Mouse (Mus musculus) frontal cortex, postnatal 14 days (tissue): ENCODE results near the gene A030003K21Rik.
"Not testable (repeated sequence)": the region's sequence is repeated elsewhere in the genome, so short reads cannot be mapped to it uniquely, and the experiment has no call there.

Experiments used
- DNase-seq, 2 experiments: peaks; one replicate each; pipeline ENCODE4 v3.0.0; 2022; ENCODE audit warnings: low spot score in 2 of 2

Gene A030003K21Rik

DNA sequence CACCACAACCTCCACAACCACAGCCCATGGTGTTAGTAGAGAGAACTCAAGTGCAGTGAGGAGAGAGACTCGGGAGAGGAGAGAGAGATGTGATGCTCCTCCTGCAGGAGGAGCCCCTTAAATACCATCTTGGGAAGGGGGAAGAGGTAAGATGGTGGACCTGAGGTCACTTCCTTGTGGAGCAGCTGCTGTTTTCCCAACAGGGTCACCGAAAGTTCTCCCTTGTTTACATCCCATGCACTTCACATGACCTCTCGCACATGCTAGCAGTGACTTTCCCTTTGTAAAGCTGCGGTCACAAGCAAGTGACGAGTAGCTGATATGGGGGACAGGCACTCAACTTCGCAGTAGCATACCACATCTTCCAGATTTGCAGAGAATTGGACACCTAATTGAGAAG is at the start of gene A030003K21Rik:
A030003K21Rik (minus strand) TSS at position 94 of the 400 bp plus-strand sequence.
- DNase-seq: not testable (repeated sequence)

DNA sequence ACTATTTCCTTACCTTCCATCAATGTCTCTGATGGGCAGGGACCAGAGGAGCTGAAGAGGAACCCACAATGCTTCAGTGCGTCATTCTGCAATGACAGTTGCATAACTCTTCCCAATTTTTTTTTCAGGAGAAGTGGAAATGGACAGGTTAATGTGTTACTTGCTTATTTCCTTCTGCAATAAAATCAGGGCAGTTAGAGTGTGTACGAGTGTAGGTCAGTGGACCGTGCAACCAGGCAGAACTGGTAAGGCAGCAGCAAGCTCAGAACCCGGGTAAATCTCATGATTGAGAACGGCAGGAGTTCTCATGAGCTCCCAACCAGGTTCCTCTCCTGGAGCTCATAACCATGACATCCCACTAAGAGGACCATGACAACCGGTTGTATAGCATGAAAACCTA is 48.9 kb upstream of the A030003K21Rik start:
- DNase-seq: no peak

DNA sequence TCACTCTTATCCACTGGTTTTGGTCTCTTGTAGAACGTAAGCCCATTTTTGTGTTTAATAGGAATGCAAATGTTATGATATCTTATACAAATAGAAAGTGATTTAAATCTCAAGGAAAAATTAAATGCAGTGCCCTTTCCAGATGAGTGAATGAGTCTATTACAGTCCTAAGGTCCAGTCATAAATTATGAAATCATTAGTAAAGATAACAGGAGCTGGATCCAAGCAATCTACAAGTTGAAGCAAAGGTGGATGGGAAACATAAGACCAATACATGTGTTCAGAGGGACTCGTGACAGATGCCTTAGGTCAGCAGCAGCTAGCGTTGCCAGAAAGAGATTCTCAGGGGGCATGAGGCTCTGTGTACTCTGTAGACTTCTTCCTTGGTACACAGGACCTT is 48.4 kb upstream of the A030003K21Rik start:
- DNase-seq: no peak

DNA sequence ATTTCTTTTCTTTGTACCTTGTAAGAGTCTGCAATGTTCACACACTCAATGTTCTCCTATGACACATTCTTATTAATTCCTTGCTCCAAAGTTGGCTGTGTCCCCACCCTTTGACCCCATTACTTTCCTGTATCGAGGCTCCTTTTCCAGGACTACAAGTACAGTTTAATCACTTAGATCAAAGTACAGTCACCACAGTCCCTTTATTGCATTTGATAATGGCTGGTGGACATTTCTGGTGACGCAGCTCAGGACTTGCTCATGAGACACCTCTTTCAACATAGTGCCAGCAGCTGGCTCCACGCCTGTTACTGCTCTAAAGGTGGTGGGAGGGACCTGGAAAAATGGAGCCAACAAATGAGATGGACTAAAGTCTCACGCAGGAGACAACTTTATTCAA is 47.9 kb upstream of the A030003K21Rik start:
- DNase-seq: no peak

DNA sequence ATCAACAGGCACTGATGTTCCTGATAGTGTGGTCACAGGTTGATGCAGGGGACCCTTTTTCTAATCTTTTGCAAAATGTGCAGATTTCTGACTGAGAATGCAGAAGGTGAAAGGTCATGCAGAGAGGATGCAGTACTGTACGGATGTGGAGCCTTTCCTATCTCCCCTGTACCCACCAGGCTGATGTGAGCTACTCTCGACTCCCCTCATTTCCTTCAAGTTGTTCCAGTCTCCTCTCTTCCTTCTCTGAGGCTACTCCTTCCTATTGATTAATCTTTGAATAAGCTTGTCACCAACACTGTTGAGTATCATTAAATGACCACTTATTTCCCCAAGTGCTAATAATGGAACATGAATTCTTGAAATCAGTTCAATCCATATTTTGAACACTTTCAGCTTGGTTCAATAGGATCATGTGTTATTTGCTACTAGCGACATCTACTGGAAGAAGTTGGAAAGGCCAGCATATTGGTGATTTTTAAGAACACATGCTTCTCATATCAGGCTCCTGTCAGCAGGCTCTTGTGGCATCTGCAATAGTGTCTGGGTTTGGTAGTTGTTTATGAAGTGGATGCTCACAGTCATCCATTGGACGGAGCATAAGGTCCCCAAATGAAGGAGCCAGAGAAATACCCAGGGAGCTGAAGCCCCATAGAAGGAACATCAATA is 44.5 kb upstream of the A030003K21Rik start:
- DNase-seq: no peak

DNA sequence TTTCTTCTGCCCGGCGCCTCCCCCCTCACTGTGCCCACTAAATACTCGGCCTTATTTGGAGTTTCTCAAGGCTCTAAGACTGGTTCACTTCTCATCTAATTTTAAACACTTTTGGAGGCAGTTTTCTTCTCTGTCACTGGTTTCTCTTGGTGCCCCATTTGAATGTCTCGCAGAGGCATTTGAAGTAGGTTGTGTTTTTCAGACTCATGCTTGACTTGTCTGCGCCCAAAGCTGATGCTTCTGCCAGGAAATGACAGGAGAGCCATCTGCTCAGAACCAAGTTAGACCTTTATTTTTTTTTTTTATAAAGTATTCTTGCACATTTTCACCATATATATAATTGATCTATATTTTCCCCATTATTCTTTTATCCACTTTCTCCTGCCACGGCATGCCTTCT is 43.5 kb upstream of the A030003K21Rik start:
- no peak for DNase-seq

DNA sequence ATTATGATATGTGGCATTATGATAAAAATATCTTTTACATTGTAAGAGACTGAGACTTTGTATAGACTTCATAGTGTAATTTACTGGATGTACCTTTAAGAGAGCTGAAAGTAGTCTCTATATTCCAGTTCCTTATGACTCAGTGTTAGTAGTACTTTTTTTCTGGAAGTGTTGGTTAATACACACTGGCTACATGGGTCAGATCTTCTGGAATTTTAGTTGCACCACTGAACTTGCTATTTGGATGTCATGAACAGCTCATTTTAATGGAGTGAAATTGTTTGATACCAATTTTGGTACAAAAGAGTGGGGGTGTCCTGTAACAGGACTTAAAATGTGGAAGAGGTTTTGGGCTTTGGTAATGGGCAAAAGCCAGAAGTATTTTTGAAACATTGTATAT is 34.7 kb upstream of the A030003K21Rik start:
- DNase-seq: no peak

DNA sequence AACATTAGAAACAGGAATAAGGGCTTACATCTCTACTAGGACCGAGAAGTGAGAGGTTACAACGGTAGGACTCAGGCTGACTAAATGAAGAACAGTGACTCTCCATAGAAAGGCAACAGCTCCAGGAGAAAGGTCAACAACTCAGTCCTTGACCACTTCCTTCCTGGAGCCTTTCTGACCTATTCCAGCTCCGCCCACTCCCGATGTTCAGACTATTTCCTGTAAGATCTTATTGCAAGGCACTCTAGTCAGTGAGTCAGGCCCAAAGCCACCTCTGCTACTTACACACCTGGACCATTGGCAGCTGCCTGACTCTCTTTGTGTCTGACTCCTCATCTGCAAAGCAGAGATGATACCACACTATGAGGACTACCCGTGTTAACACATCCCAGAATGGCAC is 32.6 kb upstream of the A030003K21Rik start:
- DNase-seq: no peak

DNA sequence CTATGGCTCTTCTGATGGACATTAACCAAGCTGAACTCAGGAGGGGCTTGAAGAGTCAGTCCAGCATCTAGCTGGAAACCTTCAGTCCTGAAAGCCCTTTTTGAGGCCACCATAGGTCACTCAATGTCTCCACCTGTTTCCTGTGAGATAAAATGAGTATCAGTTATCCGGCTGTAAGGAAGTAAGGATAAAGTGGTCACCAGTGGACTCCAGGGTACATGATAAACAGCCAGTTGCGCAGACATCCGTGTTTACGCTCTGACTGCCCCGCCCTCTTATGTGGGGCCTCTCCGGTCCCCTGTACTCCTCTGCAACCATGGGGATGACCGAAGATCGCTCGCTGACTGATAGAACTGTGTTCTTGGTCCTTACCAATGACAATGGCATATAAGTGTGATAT is 31.2 kb upstream of the A030003K21Rik start:
- no peak for DNase-seq

DNA sequence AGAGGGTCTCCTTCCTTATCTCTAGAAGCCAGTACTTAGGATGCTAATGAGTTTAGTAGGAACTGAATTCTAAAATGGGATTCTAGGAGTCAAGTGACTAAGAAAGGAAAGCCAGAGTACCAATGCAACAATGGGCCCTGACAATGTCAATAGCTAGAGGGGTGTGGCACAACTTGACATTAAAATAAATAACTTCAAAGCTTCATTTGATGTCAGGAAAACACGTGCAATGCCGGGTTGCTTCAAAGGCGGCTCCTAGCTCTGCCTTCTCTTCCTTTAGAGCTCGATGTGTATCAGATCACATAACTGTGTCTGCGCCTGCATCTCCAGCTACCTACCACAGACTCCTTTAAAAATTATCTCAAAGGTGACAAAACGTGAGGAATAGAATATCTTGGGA is 30.7 kb upstream of the A030003K21Rik start:
- no peak for DNase-seq

DNA sequence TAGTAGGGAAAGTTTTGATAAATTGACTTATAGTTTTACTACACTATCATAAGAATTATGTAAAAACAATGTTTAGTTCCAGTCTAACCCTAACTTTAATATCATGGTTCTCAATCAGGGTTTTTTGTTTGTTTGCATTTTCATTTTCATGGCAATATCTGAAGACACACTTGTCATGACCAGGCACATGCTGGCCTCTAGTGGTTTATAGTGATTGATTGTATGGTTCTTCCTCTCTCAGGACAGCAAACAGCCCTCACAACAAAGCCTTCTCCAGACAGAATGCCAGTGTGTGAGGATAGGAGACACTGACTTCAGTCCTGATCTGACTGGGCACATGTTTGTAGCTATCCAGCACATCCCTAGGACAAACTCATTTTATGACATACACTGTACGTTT is 30.1 kb upstream of the A030003K21Rik start:
- DNase-seq: no peak

DNA sequence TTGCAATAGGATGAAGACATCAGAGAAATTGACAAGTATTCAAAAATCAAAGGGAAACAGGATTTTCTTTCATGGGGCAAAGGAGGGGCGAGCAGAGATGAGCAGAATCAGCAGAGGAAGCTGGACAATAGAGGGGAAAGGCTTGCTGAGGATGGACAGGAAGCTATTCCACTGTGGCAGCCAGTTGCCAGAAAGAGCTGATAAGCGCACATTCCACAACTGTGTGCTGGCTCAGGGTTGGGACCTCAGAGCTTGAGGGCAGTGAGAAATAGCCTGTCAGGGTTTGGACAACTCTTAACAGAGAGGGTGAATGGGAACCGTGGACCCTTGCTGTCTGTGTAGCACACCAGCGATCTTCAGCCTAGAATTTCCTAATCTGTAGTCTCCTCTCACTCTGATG is 28.9 kb upstream of the A030003K21Rik start:
- DNase-seq: no peak

DNA sequence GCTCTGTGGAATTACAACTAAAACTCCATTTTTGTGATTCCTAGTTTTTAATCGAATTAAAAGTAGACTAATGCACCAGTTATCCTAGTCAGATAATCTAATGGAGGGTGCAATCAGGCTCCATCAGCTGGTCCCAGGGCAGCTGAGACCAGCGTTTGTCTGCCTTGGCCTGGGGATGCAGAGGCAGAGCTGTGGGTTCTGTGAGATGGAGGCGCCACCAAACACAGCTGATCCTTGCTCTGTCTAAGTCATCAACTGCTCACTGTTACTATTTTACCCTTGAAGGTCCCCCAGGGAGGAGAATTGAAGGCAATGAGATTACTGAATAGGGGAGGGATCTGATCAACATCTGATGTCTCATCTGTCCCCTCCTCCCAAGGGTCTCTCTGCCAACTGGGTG is 23.2 kb upstream of the A030003K21Rik start:
- DNase-seq: no peak

DNA sequence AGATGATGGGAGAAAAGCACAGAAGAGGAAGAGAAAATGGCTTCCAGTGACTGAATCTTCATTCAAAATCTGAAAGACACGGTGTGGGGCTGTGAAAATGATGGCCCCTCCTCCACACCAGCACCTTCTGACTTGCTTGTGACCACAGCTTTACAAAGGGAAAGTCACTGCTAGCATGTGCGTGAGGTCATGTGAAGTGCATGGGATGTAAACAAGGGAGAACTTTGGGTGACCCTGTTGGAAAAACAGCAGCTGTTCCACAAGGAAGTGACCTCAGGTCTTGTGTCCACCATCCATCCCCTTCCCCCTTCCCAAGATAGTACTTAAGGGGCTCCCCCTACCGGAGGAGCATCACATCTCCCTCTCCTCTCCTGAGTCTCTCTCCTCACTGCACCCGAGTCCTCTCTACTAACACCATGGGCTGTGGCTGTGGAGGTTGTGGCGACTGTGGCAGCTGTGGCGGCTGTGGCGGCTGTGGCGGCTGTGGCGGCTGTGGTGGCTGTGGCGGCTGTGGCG is 16.7 kb upstream of the A030003K21Rik start, which contains the start of gene Gm47955:
Gm47955 (plus strand) TSS at position 417 of the 516 bp plus-strand sequence.
- DNase-seq: no peak

DNA sequence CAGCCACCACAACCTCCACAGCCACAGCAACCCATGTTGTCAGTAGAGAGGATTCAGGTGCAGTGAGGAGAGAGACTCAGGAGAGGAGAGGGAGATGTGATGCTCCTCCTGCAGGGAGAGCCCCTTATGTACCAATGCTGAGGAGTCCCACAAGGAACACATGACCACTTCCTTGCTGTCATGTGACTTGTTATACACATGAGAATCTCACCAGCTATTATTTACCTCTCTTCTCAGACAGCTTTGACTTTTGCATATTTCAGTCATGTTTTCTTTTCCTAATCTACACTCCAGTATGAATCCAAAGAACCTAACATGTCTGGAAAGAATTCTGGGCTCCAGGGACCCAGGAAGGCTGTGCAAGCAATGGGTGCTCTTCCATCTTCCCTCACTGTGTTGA is 12.7 kb upstream of the A030003K21Rik start, which contains the start of gene Gm7544:
Gm7544 (minus strand) TSS at position 101 of the 400 bp plus-strand sequence.
- not testable (repeated sequence) for DNase-seq

DNA sequence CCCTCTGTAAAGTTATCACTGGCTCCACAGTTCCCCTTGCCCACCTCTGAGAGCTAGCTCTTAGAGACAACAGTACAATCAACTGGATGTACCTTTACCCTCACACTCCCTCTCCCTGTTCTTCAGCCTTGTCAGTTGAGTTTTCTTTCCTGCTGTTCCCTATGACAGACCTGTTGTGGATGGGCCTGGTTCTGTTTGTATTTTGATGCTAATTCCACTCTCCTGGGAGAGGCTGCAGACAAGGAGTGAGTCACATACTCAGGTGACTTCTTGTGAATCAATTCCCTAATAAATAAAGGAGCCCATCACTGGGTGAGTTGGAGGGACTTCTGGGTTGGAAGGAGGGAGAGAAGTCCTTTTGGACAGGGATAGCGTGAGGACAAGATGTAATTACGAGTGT is 5.4 kb upstream of the A030003K21Rik start:
- DNase-seq: no peak

DNA sequence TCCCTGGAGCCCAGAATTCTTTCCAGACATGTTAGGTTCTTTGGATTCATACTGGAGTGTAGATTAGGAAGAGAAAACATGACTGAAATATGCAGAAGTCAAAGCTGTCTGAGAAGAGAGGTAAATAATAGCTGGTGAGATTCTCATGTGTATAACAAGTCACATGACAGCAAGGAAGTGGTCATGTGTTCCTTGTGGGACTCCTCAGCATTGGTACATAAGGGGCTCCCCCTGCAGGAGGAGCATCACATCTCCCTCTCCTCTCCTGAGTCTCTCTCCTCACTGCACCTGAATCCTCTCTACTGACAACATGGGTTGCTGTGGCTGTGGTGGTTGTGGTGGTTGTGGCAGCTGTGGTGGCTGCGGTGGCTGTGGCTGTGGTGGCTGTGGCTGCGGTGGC is 2.8 kb upstream of the A030003K21Rik start:
- DNase-seq: not testable (repeated sequence)

DNA sequence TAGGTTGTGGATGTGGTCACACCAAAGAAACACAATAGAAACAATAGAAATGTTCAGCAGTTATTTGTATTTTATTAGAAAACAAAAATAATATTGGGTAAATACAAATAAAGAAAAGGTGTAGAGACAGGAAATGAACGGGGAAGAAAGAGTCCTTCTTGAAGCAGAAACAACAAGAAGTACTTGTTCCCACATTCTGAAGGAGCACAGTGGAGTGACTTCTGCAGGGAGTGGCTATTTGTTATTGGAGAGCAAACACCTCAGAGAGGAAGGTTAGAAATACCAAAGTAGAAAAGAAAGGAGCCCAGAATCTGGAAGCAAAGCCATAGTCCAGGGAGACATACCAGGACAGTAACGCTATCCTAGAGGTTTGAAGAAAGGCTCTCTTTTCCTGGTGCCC is 683 bp downstream of the A030003K21Rik start:
- not testable (repeated sequence) for DNase-seq

DNA sequence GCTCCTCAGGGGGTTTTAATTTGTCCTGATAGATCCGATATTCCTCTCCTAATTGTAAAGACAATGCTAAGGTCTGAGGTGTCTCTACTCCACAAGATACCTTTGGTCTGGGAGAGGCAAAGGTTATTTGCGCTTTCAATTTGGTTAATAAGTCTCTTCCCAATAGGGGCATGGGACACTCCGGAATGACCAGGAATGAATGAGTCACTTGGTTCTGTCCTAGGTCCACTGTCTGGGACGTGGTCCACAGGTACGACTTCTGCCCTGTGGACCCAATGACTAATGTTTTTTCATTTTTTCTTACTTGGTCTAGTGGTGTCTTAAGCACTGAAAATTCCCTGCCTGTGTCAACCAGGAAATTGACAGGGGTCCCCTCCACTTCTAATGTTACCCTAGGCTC is 4.5 kb downstream of the A030003K21Rik start:
- DNase-seq: no peak

DNA sequence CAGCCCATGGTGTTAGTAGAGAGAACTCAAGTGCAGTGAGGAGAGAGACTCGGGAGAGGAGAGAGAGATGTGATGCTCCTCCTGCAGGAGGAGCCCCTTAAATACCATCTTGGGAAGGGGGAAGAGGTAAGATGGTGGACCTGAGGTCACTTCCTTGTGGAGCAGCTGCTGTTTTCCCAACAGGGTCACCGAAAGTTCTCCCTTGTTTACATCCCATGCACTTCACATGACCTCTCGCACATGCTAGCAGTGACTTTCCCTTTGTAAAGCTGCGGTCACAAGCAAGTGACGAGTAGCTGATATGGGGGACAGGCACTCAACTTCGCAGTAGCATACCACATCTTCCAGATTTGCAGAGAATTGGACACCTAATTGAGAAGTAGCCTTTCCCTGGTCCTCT is 11.9 kb downstream of the A030003K21Rik start, which contains the start of gene Gm6217:
Gm6217 (minus strand) TSS at position 74 of the 400 bp plus-strand sequence.
- DNase-seq: not testable (repeated sequence)

DNA sequence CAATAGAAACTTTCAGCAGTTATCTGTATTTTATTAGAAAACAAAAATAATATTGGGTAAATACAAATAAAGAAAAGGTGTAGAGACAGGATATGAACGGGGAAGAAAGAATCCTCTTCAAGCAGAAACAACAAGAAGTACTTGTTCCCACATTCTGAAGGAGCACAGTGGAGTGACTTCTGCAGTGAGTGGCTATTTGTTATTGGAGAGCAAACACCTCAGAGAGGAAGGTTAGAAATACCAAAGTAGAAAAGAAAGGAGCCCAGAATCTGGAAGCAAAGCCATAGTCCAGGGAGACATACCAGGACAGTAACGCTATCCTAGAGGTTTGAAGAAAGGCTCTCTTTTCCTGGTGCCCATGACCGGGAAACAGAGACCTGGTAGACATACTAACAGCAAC is 12.6 kb downstream of the A030003K21Rik start:
- not testable (repeated sequence) for DNase-seq

DNA sequence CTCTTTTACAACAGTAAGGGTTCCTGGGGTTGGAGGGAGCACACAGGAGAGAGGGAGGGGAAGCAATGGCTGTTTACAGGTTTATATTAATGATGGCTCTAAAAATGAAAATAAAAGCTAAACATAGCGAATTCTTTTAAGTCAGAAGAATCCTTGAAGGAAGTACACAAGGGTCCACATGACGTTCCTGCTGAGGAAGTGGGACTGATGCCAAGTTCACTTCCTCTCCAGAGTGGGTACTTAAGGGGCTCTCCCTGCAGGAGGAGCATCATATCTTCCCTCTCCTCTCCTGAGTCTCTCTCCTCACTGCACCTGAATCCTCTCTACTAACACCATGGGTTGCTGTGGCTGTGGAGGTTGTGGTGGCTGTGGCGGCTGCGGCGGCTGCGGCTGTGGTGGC is 18.5 kb downstream of the A030003K21Rik start, which contains the start of gene A030014E15Rik:
A030014E15Rik (plus strand) TSS at position 268 of the 400 bp plus-strand sequence.
- DNase-seq: no peak

DNA sequence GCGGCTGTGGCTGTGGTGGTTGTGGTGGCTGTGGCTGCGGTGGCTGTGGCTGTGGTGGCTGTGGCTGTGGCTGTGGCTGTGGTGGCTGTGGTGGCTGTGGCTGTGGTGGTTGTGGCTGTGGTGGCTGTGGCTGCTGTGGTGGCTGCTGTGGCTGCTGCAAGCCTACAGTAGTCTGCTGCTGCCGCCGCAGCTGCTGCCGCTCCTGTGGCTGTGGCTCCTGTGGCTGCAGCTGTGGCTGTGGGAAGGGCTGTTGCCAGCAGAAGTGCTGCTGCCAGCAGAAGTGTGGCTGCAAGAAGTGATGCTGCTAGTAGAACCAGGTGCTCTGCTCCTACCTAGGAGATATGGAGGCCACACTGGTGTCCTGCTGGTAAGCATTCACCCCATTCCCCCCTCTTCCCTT is 29.8 kb downstream of the A030003K21Rik start:
- not testable (repeated sequence) for DNase-seq
